Mouse (Mus musculus) thymus, postnatal 4 days (tissue): Measurements from ENCODE around the gene Rpl23.

Source experiments
- DNase-seq: peaks from one replicate; pipeline ENCODE4 v3.0.0; 2021

The Rpl23 gene

GRCm38 (mm10) chr11:97813085-97813484 is 30.8 kb upstream of the Rpl23 start:
- no peak for DNase-seq

- no peak for DNase-seq
Measured at GRCm38 (mm10) chr11:97812491-97812921, 30.3 kb upstream of the Rpl23 start.

GRCm38 (mm10) chr11:97811569-97812362 is 29.5 kb upstream of the Rpl23 start:
- DNase-seq = no peak

GRCm38 (mm10) chr11:97810970-97811369 is 28.7 kb upstream of the Rpl23 start:
- DNase-seq = no peak

- DNase-seq = no peak
Measured at GRCm38 (mm10) chr11:97810356-97810755, 28.1 kb upstream of the Rpl23 start.

- no peak for DNase-seq
Measured at GRCm38 (mm10) chr11:97809235-97810121, 27.2 kb upstream of the Rpl23 start.

- DNase-seq = no peak
Measured at GRCm38 (mm10) chr11:97808621-97809234, 26.5 kb upstream of the Rpl23 start.

- peak; percentile 71 for DNase-seq
Measured at GRCm38 (mm10) chr11:97808093-97808492, 25.9 kb upstream of the Rpl23 start.

GRCm38 (mm10) chr11:97807626-97808025 is 25.4 kb upstream of the Rpl23 start:
- no peak for DNase-seq

GRCm38 (mm10) chr11:97806613-97806964 is 24.4 kb upstream of the Rpl23 start:
- DNase-seq = no peak

GRCm38 (mm10) chr11:97805662-97806612 is 23.7 kb upstream of the Rpl23 start:
- no peak for DNase-seq

GRCm38 (mm10) chr11:97804841-97805661 is 22.8 kb upstream of the Rpl23 start:
- no peak for DNase-seq

- DNase-seq = no peak
Measured at GRCm38 (mm10) chr11:97803847-97804246, 21.6 kb upstream of the Rpl23 start.

GRCm38 (mm10) chr11:97802495-97802894 is 20.3 kb upstream of the Rpl23 start:
- no peak for DNase-seq

- no peak for DNase-seq
Measured at GRCm38 (mm10) chr11:97802194-97802470, 19.9 kb upstream of the Rpl23 start.

- DNase-seq = no peak
Measured at GRCm38 (mm10) chr11:97801409-97802193, 19.4 kb upstream of the Rpl23 start.

- DNase-seq = no peak
Measured at GRCm38 (mm10) chr11:97800691-97801408, 18.6 kb upstream of the Rpl23 start.

- DNase-seq = peak; percentile 86
Measured at GRCm38 (mm10) chr11:97799994-97800690, 17.9 kb upstream of the Rpl23 start.
